Mouse (Mus musculus): ENCODE measurements around the gene Ntrk2. TPM values are rescaled to one million over a fixed set of nuclear protein-coding genes. Genes with fewer than 3 reads are reported as not detected.
A peak's percentile ranks its signal among the peaks of the same experiment; 100 is the strongest.
"Not testable (repeated sequence)": the region's sequence is repeated elsewhere in the genome, so short reads cannot be mapped to it uniquely, and the experiment has no call there.

The Ntrk2 gene
- total RNA-seq, 2 experiments from 2014 or later: 313 to 329 TPM

DNA sequence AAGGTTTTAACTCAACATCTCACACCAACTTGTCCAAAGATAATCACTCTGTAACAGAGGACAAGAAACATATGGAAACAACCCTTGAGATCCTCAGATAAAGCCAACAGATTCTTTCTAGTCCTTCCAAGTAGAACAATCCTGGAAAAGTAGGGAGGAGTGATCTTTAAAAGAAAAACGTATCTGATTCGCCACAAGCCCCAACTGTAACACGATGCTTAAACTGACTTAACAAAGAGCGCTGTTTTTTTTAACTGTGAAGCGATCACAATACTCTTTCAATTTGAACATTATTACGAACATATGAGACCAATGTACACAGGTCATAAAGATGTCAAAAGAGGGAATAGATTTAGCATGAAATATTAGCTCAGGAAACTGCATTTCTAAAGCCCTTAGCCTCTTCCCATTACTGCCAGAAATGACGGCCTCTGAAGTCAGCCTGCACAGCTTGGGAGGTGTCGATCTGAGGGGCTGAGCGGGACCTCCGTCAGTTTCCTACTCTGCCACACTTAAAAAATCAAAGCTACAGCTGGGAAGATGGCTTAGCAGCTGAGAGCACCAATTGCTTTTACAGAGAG lies 289.5 kb downstream of the Ntrk2 start:
- TF ChIP-seq CTCF (conservative IDR thresholded peaks at IDR 0.05): no peak
- Histone ChIP-seq H3K27ac (peak overlapping the region; percentile 92), H3K4me3 (no peak overlapping the region)
- DNase-seq (ENCODE audit: low spot score in 2 of 2): no peak

- TF ChIP-seq CTCF (conservative IDR thresholded peaks at IDR 0.05): no peak
- H3K4me3 ChIP-seq: no peak overlapping the region
- peak overlapping the region; percentile 44; the same call in 1 of the 2 replicates for H3K27ac ChIP-seq
- DNase-seq (ENCODE audit: low spot score in 2 of 2): no peak
Observed at GRCm38 (mm10) chr13:59100086-59100485, 293.7 kb downstream of the Ntrk2 start.

DNA sequence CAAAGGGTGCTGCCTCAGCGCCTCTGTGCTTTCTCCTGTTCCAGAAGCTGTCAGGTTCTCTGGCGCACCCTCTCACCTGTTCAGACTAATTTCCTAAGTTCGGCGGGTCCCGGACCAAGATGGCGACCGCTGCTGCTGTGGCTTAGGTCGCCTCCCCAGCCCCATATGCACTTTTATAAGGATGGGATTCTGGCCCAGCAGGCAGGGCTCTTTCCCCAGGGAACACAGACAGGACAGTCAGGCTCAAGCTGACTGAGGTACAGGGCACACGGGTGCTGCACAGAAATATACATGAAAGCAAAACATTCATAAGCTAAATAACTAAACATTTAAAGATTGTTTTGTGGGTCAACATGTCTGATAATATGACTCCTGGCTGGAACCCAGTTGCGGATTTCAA lies 301.4 kb downstream of the Ntrk2 start:
- H3K27ac ChIP-seq; DNase-seq (ENCODE audit: low spot score in 2 of 2); H3K4me3 ChIP-seq: not testable (repeated sequence)

DNA sequence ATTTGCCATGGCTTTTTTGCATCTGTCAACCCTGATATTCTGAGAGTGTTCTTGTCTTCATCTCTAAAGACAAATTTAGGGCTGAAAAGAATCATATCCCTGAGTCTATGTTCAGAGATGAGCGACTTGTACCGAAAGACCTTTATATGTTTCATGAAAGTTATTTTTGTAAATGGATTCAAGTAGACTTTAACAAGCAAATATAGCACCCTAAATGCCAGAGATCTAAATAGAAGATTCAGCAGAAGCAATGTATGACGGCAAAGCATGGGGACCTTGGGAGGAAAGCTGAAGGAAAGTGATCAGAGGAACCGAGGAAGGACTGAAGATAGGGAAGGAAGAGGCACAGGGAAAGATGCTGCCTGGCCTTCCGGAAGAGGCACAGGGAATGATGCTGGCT lies 303.7 kb downstream of the Ntrk2 start:
- no peak for DNase-seq (ENCODE audit: low spot score in 2 of 2)
- Histone ChIP-seq H3K27ac (peak overlapping the region; percentile 36; the same call in 1 of the 2 replicates), H3K4me3 (no peak overlapping the region)
- TF ChIP-seq CTCF (conservative IDR thresholded peaks at IDR 0.05): no peak

DNA sequence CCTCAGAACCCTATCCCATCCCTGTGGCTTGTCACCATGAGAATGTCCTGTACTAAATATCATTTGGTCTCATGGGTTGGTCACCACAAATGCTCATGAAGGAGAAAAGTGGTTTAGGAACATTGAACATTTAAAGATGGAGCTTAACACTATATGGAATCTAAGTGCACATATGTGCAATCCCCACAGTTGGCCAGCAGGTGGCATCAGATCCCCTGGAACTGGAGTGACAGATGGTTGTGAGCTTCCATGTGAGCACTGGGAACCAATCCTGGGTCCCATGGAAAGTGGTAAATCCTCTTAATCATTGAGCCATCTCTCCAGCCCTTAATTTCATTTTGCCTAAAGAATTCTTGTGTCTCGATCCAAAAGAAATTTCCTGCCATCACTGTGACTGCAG lies 308.3 kb downstream of the Ntrk2 start:
- TF ChIP-seq CTCF (conservative IDR thresholded peaks at IDR 0.05): peak; percentile 59
- no peak overlapping the region for H3K27ac ChIP-seq
- H3K4me3 ChIP-seq: no peak overlapping the region
- no peak for DNase-seq (ENCODE audit: low spot score in 2 of 2)

- TF ChIP-seq CTCF (conservative IDR thresholded peaks at IDR 0.05): no peak
- Histone ChIP-seq H3K4me3 (no peak overlapping the region), H3K27ac (0 out of 2 replicates have a peak overlapping the region, but pooled peaks have one; percentile 23)
- no peak for DNase-seq (ENCODE audit: low spot score in 2 of 2)
Observed at GRCm38 (mm10) chr13:59115551-59115950, 309.2 kb downstream of the Ntrk2 start.

GRCm38 (mm10) chr13:59117233-59117632 lies 310.9 kb downstream of the Ntrk2 start:
- no peak for DNase-seq (ENCODE audit: low spot score in 2 of 2)
- H3K4me3 ChIP-seq: no peak overlapping the region
- TF ChIP-seq CTCF (conservative IDR thresholded peaks at IDR 0.05): peak; percentile 70
- no peak overlapping the region for H3K27ac ChIP-seq

DNA sequence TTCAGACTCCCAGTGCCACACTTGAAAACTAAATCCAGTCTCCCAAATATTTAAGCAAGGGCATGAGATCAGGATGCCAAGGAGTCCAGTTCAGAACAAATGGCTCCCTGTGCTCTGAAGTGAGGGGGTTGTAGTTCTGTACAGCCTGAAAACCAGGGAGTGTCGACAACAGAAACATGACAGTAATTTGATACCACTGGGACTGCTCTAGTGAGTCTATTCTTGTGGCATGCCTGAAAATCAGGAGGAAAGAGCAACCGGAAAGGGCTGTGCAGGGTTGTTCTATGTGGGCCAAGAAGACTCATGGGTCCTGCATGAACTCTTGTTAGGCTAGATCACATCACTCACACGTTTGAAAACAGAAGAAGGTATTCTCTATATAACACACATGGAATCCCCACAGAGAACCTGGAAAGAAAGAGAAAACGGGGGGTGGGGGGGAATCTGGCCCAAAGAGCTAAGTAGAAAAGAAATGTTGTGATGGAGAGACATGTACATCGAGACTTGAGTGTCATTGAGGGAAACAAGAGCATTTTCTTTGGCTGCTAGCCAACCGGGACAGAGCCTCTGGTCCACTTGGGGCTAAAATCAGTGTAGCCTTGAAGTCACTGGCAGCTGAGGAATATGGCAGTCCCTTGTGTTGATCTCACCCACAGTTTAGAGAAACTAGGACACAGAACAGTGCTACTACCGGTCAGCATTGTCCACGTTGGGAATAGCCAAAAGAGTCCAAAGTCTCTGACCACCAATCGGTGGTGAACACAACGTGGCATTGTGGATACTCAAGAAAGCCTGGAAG lies 313.4 kb downstream of the Ntrk2 start:
- H3K27ac ChIP-seq: peak overlapping the region; percentile 52; the same call in 1 of the 2 replicates
- no peak overlapping the region for H3K4me3 ChIP-seq
- TF ChIP-seq CTCF (conservative IDR thresholded peaks at IDR 0.05): no peak
- no peak for DNase-seq (ENCODE audit: low spot score in 2 of 2)

DNA sequence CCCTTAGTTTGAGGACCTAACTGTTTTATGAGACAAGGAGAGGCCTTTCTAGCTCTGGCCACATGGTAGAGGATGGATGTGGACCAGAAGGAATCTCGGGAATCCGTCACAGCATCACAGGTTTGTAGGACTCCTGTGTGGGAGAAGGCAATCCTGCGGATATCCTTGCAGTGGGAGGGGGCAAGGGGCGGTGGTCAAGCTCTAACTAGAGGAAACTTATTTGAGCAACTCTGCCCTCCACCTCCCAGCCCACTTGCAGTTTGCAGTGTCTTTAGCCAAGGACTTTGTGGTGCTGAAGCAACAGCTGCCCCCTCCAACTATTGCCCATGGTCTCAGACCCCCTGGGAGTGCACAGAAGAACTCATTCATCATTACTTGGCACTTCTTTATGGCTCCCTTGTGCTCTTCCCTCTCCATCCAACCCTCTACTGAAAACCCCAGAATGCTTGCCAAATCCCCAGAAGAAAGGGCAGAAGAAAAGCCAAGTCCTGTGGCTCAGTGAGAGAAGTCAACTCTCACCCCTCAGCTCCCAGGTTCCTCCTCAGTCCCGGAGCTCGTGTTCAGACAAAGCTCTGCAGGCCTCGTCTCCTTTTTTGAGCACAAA lies 336.9 kb downstream of the Ntrk2 start:
- no peak overlapping the region for H3K4me3 ChIP-seq
- DNase-seq (ENCODE audit: low spot score in 2 of 2): peak; percentile 42 to 77
- H3K27ac ChIP-seq: peak overlapping the region; percentile 96
- no peak for TF ChIP-seq CTCF (conservative IDR thresholded peaks at IDR 0.05)

DNA sequence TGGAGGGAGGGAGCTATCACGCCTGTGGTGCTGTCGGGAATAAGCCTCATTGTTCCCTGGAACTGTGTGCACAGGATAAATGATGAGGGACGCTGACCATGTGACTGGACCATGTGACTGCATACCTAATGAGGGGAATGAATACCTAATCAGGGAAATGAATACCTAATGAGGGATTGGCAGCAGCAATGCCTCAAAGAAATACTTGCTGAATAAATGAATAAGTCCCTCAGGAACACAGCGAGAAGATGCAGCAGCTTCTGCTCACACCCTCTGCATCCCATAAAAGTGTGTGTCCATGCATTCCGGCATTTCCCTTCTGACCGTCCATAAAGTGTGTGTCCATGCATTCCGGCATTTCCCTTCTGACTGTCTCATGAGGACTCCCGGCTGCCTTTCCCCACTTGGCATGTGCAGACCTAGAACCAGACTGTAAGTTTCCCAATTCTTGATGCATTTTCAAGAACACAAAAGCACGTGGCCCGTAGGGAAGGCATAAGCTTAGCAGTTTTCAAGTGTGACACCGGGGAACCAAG lies 338.0 kb downstream of the Ntrk2 start:
- DNase-seq (ENCODE audit: low spot score in 2 of 2): peak; percentile 37 to 81
- TF ChIP-seq CTCF (conservative IDR thresholded peaks at IDR 0.05): no peak; the same call in 1 of the 2 replicates
- no peak overlapping the region for H3K4me3 ChIP-seq
- peak overlapping the region; percentile 96 for H3K27ac ChIP-seq

- H3K4me3 ChIP-seq: no peak overlapping the region
- peak overlapping the region; percentile 96 for H3K27ac ChIP-seq
- peak; percentile 96 for DNase-seq (ENCODE audit: low spot score in 2 of 2)
- no peak for TF ChIP-seq CTCF (conservative IDR thresholded peaks at IDR 0.05)
Observed at GRCm38 (mm10) chr13:59145677-59146555, 339.5 kb downstream of the Ntrk2 start.

GRCm38 (mm10) chr13:59146616-59147015 lies 340.2 kb downstream of the Ntrk2 start:
- H3K27ac ChIP-seq: peak overlapping the region; percentile 96

More at GRCm38 (mm10) chr13:59146616-59147015, 340.2 kb downstream of the Ntrk2 start:
- TF ChIP-seq CTCF (conservative IDR thresholded peaks at IDR 0.05): no peak
- no peak for DNase-seq (ENCODE audit: low spot score in 2 of 2)
- H3K4me3 ChIP-seq: no peak overlapping the region

Measured in layer of hippocampus, adult 2 months (tissue).